Mouse (Mus musculus): ENCODE data around the gene Zbtb46.

DNA sequence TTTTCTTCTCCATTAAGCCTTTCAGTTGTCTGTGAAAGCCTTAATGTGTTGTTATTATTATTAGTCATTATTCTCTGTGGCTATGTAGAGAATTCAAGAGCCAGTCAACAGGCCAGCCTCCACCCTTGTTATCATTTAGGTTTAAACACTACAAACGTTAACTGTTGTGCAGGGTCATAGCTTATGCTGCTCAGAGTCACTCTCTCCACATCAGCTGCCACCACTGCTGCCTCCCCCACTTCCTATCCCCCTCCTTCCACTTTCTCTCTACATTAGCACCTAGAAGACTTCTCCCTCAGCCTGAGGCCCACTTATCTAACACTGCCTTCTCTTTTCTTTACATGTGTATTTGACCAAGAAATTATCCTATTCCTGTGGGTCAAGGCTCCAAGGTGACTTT is 57.7 kb downstream of the Zbtb46 start:
- TF ChIP-seq POLR2A (IDR thresholded peaks at IDR 0.05; ENCODE audit: borderline replicate concordance, low read depth, low read length) (no peak), CTCF (IDR thresholded peaks at IDR 0.05; ENCODE audit: low read depth, low read length) (no peak)
